Mouse (Mus musculus) right cerebral cortex, postnatal 4 days (tissue): ENCODE measurements around the gene Atf7.
"Not testable (repeated sequence)": the region's sequence is repeated elsewhere in the genome, so short reads cannot be mapped to it uniquely, and the experiment has no call there.

Experiments
- DNase-seq: peaks from one replicate; pipeline ENCODE4 v3.0.0-alpha.2; 2022

Atf7 gene

DNA sequence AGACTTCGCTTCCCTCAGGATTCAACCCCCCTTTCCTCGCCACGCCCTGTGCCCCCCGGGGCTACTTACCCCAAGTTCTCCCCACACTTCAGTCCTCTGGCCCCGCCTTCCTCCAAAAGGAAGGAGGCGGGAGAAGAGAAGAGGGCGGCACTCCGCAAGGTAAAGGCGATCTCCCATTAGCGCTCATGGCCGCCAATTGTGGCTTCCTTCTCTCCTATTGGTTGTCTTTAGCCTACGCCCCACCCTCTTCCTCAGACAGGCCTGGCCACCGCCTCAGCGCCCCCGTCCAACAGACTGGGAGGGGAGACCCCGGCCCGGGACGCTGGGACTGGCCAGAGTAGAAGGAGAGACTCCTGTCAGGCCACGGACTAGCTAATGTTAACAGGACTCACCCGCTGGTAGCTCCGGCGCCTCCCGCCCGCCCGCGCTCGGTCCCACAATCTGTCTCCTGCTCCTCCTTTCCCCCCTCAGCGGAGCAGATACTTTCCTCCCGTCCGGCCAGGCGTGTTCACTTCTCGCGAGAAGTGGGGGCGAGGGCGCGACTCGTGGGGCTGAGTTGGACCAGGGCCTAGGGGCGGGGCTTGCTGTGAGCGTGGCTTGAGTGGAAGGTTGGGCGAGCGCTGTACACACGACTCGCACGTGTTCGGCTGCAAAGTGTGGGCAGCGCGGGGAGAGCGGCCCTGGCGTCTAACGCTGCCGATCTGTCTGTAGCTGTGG lies at the start of gene Atf7, which contains the start of gene Gm28047:
Gene Atf7 (minus strand): TSS at position 495 of the 717 bp plus-strand sequence.
Gene Gm28047 (minus strand): TSS at position 98 of the 717 bp plus-strand sequence.
- peak; percentile 100 for DNase-seq

DNA sequence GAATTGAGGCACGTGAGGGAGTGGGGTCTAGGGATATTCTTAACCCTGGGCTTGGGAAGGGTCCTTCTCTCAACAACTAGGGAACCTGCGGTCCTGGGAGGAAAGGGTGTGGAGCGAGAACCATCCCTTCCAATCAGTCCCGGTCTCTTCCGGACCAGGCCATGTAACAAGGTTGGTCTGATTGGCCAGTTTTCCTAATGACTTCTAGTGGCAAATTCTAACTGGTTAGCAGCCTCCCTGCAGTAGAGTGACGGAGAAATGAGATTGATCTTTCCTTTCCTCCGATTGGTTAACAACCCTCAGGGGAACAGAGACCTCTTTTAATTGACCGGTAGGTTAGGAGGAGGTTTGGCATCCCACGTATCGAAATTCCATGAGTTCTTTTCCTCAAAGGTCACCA lies 48.3 kb upstream of the Atf7 start:
- DNase-seq = no peak

DNA sequence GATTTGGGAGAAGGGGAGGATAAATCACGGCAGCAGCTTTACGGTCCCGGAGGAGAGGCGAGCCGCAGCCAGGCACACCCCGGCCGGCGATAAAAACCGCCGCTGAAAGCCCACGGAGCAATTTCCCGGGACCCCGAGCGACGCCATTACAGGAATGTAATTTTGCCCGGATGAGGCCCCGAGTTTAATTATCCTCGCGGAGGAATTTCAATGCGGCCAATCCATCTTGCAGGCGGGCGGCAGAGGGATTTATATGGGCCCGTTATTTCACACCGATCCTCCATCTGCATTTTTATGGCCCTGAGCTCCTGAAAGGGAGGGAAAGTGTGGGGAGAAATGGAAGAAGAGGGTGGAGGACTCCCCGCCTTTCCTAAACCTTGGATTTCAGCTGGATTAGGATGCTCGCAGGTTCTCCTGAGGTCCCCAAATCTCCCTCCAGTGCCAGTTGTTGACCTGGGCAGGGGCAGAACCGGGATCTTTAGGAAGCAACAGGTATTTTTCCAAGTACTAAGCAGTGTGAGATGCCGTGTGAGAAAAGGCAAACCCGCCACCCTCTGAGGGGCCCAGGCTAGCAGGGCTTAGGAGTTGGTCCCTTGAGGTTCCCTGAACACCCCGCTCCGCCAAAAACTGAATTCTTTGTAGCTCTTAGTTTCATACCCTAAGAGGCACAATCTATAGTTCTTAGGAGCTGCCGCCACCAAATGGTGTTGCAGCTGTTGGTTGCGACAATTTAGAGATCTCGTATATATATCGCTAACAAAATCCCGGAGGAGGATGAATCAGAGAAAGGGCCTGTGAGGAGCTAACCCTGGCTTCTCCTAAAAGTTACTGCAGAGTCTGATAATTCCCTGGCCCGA lies 47.2 kb upstream of the Atf7 start, which contains the start of gene Atp5g2:
Gene Atp5g2 (minus strand): TSS at position 138 of the 857 bp plus-strand sequence.
- DNase-seq = peak; percentile 50

GRCm38 (mm10) chr15:102671721-102672214 lies 46.5 kb upstream of the Atf7 start:
- peak; percentile 73 for DNase-seq

DNA sequence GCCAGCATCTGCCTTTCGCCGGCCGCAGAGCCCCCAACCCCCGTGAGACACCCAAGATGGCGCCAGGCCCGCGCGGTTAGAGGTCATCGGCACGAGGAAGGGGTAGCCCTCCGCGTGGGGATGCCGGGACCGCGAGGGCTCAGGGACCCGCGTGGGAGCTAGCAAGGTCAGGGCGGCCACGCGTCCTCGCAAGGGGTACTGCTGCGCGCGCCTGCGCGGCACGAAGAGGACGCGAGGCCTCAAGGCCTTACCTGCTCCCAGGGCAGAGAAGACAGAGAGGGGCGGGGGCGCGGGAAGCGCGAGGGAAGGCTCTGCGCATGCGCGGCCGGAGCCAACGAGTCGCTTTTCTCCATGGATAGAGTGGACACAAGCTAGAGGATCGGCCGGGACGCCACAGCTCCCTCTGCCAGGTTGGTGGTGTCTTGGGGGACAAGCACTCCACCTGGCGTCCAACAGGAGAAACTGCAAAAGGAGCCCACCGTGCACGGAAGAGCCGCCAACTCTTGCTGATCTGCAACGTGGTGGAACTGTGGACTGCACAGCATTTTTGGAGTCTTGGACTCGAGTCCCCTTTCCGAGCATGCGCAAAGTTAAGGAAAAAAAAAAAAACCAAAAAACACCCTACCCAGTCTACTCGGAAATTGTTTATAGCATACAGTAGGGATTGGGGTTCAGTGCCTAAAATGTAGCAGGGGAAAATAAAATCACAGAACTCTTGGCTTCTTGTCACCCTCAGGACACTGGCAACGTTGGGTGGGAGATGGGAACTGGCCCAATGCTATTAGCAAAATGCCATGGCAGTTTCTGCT lies 45.7 kb upstream of the Atf7 start:
- DNase-seq = peak; percentile 98

- no peak for DNase-seq
These were observed 45.0 kb upstream of the Atf7 start for GRCm38 (mm10) chr15:102670281-102670680.

DNA sequence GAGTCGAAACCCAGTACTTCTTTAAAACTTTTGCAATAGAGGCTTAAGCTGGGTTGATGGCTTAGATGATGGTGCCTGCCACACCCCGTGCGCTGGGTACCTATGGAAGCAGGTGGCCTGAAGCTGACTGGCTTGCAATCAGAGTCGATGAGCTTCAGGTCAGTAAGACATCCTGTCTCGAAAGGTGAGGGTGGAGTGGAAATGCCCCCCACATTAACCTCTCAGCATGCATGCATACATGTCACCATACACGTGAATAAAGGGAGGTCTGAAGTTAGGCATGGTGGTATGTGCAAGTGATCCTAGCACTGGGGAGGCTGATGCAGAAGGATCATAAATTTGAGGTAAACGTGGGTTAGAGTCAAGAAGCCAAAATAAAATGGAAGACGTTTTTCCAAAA lies 44.3 kb upstream of the Atf7 start:
- DNase-seq = no peak

DNA sequence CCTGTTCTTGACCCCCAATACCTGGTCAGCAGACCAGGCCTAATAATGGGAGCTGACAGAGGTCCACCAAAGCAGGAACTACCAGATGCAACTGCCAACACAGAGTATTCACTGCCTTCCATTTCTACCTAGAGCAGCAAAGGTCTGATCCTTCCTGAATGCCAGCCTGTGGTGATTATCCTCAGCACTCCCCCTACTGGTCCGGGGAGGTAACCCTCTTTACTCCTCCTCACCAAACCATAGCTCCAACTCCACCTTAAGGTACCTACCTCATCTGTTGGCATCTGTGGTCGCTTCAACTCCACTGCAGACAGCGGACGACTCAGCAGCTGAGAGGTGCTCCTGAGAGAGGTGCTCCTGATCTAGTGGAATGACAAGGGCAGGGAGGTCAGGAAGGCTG lies 40.2 kb upstream of the Atf7 start:
- DNase-seq = peak; percentile 53

DNA sequence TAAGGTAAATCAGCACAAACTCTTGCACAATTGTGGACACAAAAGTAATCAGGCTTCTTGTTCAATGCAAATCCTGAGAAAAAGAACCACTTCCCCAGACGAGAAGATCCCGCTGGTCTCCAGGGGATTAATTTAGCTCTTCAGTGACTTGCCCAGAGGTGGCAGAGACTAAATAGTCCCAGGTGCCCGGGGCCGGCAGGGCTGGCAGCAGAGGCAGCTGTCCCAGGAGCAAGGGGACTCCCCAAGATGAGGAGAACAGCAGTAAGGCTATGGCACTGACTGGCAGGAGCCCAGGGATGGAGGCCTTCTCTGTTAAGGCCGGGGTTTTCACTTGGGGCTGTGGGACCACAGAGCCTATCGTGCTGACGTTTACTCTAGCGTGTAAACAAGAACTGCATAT lies 38.6 kb upstream of the Atf7 start:
- DNase-seq = no peak

DNA sequence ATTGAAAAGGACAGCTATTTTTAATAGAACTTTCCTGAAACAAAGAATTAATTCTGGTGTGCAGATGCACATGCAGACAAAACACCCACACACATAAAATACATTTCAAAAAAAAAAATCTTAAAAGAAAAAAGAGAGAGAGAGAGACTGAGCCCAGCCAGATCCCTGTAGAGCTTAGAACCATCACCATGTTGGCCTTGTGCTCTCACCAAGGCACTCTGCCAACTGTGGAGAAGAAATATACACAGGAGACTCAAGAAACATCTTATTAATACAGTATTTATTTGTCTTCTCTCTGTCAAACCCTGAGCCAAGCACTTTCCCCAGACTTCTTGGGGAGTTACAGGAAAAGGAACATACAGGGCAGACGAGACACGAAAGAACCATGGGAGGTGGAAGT lies 37.3 kb upstream of the Atf7 start:
- DNase-seq = not testable (repeated sequence)

DNA sequence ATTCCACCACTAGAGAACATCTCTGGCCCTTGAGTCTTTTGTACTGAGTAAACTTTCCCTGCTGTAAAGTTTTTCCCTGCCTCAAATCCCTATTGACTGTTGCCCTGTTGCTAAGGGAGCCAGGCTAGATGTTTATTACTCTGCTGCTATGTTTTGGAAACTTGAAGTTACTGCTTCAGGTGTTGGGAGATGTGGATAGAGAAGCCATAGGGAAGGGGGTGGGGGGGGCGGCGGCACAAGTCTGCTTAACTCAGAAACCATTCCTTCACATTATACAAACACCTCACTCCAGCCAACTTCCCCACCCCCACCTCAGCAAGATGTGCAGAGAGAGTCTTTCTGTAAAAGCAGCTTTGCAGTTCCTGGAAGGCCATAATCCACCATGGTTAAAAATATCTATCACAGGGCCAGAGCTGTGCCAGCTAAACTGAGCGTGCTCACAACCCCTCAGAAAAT lies 32.7 kb upstream of the Atf7 start:
- no peak for DNase-seq

- DNase-seq = no peak
These were observed 31.4 kb upstream of the Atf7 start for GRCm38 (mm10) chr15:102656658-102657057.

- not testable (repeated sequence) for DNase-seq
These were observed 26.8 kb upstream of the Atf7 start for GRCm38 (mm10) chr15:102651928-102652660.

- no peak for DNase-seq
These were observed 25.8 kb upstream of the Atf7 start for GRCm38 (mm10) chr15:102651107-102651506.

DNA sequence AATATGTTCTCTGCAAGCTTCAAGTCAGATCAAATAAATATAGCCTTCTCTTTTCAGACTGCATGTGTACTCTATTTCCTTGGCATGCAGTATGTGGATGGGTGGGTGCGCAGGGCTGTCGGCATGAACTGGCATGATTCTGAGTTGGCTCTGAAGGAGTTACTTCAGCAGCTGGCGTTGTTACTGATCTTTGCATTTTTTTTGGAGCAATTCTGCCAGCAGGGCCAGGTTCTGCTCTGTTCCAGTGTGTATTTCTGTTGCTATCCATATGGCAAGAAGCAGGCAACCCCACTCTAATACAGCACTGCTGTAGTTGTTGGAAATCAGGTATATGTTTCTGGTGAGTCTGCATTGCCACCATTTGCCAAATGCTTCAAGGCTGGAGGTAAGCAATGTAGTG lies 10.6 kb upstream of the Atf7 start:
- DNase-seq = peak; percentile 16

DNA sequence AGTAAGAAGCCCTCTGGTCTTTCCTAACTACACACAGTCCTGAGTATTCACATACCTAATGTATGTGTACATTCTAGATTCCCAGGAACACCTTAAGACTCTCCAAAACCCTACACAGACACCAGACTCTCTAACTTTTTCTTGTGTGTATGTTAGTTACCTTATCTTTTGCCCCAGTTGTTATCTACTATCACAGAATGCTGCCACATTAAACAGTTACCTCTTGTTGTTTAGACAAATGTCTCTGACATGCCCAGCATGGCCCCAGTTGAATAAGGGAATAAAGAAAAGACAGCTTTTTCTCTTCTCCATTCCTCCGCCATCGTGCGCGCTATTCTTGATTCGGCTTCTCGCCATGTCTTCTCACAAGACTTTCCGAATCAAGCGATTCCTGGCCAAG lies 9.4 kb upstream of the Atf7 start:
- no peak for DNase-seq

DNA sequence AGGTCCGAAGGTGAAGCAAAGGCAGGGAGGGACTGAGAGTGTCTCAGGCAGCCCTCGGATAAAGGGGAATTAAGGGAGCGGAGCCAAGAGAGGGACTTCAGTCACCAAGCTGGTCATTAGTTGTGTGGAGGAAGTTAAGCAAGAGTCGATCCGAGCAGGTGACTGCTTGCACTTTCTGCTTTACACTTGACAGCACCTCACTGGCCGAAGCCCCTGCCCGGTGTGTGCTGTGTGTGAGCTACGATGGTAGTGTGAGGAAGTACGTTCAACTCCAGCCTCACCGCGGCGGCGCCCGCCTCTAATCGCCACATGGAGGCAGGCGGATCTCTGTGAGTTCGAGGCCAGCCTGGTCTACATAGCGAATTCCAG lies 407 bp upstream of the Atf7 start:
- DNase-seq = peak; percentile 48

DNA sequence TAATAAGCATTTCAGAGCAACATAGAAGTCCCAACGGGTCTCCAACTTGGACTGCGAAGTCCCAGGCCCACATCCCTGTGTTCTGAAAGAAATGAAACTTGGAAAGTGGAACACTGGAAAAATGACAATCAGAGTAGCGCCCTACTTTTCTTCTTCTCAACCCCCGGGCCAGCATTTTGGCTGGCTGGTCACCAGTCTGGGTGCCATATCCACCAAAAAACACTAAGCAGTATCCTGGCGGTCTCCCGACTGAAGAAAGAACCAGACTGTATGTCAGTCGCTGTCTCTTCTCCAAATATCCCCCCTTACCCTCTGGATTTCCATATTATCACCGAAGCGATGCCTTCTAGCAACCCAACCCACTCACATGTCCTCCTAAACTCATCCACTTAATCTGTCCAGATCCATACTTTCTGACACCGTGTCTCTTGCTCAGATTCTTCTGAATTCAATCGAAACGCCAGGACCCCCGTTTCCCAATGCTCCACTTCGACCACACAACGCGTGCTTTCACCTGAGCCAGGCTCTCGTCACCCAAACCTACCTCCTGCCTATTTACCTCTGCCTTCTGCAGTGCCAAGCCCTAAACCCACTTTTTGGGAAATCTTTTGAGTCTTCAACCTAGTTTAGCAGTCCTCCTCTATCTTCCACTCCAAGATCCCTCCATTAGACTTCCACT lies 834 bp downstream of the Atf7 start:
- DNase-seq = no peak

DNA sequence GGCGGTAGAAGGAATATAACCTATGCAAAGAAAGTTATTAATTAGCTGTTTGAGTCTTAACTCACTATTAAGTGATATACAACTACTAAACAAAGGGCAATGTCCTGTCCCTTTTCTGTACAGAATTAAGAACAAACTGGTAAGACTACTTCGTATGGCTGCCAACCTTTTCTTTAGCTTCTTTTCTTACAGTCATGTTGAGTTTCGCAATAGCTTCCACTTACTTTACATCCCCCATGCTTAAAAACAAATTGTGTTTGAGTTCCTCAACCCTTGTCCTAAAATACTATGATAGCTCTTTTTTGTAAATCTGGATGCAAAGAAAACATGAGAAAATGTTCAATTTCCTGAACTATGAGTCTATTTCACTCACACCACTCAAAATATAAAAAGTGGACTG lies 2.1 kb downstream of the Atf7 start:
- no peak for DNase-seq

DNA sequence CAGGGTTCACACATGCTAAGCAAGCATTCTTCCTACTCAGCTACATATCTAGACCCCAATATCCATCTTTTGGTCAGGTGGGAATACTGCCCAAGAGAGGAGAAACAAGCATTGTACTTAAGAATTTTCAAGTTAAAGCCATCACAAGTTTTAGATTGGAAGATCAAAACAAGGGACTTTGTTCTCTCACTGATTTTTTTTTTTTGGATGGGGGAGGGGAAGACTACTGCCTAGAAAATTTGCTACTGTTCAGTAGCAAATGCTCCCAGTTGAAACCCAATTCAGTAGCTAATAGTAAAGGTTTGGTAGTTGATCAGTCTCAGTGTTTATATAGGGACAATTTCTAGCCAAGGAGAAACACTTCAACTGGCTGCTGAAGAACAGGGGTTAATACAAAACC lies 2.7 kb downstream of the Atf7 start:
- no peak for DNase-seq

GRCm38 (mm10) chr15:102620765-102621164 lies 4.5 kb downstream of the Atf7 start:
- DNase-seq = no peak

DNA sequence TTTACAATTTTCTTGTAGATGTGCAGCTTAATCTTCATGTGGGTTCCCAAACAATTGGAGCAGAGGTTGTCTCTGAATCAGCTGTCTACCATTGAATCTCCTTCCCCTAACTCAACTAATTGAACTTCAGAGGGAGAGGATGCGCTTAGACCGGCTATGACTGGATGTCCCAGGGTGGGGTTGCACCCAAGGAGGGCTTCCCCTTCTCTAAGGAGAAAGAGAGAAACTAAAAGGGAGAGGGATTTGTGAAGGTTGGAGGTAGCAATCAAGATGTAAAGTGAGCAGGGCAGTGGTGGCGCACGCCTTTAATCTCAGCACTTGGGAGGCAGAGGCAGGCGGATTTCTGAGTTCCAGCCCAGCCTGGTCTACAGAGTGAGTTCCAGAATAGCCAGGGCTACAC lies 5.8 kb downstream of the Atf7 start:
- DNase-seq = no peak
